ENCODE assay signal across 10 mouse cellular contexts in the genomic region with DNA sequence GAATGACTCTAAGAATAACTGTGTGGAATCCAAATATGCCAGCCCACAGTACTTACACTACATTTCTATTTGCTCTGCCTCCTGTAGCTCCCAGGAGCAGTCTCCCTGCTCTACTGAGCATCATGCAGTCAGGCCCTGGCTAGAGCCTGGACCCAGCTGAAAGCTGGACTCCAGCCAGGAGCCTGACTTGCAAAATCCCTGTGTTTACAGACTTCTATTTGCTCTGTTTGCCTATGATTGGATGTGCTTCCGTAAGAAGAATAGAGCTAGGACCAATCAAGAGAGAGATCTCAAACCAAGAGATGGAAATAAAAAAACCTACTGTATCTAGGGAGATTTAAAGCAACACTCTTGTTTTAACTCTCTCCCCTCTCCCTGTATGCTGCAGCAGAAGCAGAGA.
DNase-seq lines count a peak whose midpoint lies in the region; ATAC-seq and TF ChIP-seq lines count a peak whose summit lies in the region.
"Had no signal": no experiment of that assay in that cellular context is flagged by ENCODE, and none has a peak within 500 bp of the region (broad histone marks: within the 10 kb centered on the region; RNA-seq: fewer than 3 reads in every experiment).

No protein-coding gene starts in this region.

- no peak overlapping the region for H3K4me3 ChIP-seq in intestine, embryonic 15.5 days (replicated peaks)
- no peak overlapping the region for H3K4me3 ChIP-seq in intestine, postnatal 0 days (ENCODE audit: low read depth, low read length)
- no peak overlapping the region for H3K4me3 ChIP-seq in hindbrain, embryonic 14.5 days (replicated peaks; ENCODE audit: low read length)
- no peak overlapping the region for H3K4me3 ChIP-seq in stomach, embryonic 15.5 days (replicated peaks)
- H3K4me3 ChIP-seq: left cerebral cortex, adult 2 months had no signal

- H3K9me3 ChIP-seq in intestine, embryonic 15.5 days: no peaks in the 10 kb centered on the region
- H3K9me3 ChIP-seq in intestine, postnatal 0 days (ENCODE audit: control insufficient read depth): no peaks in the 10 kb centered on the region
- H3K9me3 ChIP-seq in hindbrain, embryonic 14.5 days (ENCODE audit: control insufficient read depth, low read length): 0 out of 2 replicates have a peak, but pooled peaks cover 3% of the 10 kb centered on the region
- no peaks in the 10 kb centered on the region for H3K9me3 ChIP-seq in stomach, embryonic 15.5 days

- no peaks in the 10 kb centered on the region for H3K36me3 ChIP-seq in intestine, embryonic 15.5 days
- H3K36me3 ChIP-seq in intestine, postnatal 0 days (ENCODE audit: control insufficient read depth, insufficient read depth): no peaks in the 10 kb centered on the region
- H3K36me3 ChIP-seq in hindbrain, embryonic 14.5 days (replicated peaks; ENCODE audit: control insufficient read depth, insufficient read depth): no peaks in the 10 kb centered on the region
- H3K36me3 ChIP-seq in stomach, embryonic 15.5 days: no peaks in the 10 kb centered on the region

- no peak for TF ChIP-seq CTCF in intestine, postnatal 0 days (IDR thresholded peaks at IDR 0.05; ENCODE audit: low read depth)

- no peaks in the 10 kb centered on the region for H3K27me3 ChIP-seq in intestine, embryonic 15.5 days (replicated peaks)
- no peaks in the 10 kb centered on the region for H3K27me3 ChIP-seq in intestine, postnatal 0 days (replicated peaks; ENCODE audit: control insufficient read depth, insufficient read depth, low read length)
- H3K27me3 ChIP-seq in hindbrain, embryonic 14.5 days (ENCODE audit: control insufficient read depth, insufficient read depth, low read length): no peaks in the 10 kb centered on the region
- H3K27me3 ChIP-seq in stomach, embryonic 15.5 days (replicated peaks): no peaks in the 10 kb centered on the region

- WGBS in intestine, embryonic 15.5 days: 44% methylated on average over 1 of the region's 1 CpGs
- WGBS in intestine, postnatal 0 days: 33% methylated on average over 1 of the region's 1 CpGs
- 42% methylated on average over 1 of the region's 1 CpGs for WGBS in hindbrain, embryonic 14.5 days
- 35% methylated on average over 1 of the region's 1 CpGs for WGBS in stomach, embryonic 15.5 days

- H3K9ac ChIP-seq in intestine, embryonic 15.5 days: no peak overlapping the region
- H3K9ac ChIP-seq in intestine, postnatal 0 days (ENCODE audit: low read depth, low read length): no peak overlapping the region
- no peak overlapping the region for H3K9ac ChIP-seq in hindbrain, embryonic 14.5 days
- no peak overlapping the region for H3K9ac ChIP-seq in stomach, embryonic 15.5 days

- H3K4me2 ChIP-seq in intestine, embryonic 15.5 days (replicated peaks): no peak overlapping the region
- no peak overlapping the region for H3K4me2 ChIP-seq in intestine, postnatal 0 days (replicated peaks; ENCODE audit: low read depth)
- H3K4me2 ChIP-seq in hindbrain, embryonic 14.5 days (replicated peaks): no peak overlapping the region
- no peak overlapping the region for H3K4me2 ChIP-seq in stomach, embryonic 15.5 days

- no peaks in the 10 kb centered on the region for H3K4me1 ChIP-seq in intestine, embryonic 15.5 days (replicated peaks)
- no peaks in the 10 kb centered on the region for H3K4me1 ChIP-seq in intestine, postnatal 0 days (replicated peaks; ENCODE audit: control insufficient read depth, insufficient read depth, low read length)
- no peaks in the 10 kb centered on the region for H3K4me1 ChIP-seq in hindbrain, embryonic 14.5 days (replicated peaks; ENCODE audit: control insufficient read depth, insufficient read depth, low read length)
- no peaks in the 10 kb centered on the region for H3K4me1 ChIP-seq in stomach, embryonic 15.5 days

- peak; percentile 62; the same call in 1 of the 2 replicates for ATAC-seq in intestine, embryonic 15.5 days
- ATAC-seq in intestine, postnatal 0 days: no peak
- peak; percentile 80; the same call in 1 of the 2 replicates for ATAC-seq in hindbrain, embryonic 14.5 days (ENCODE audit: low FRiP score)
- ATAC-seq in stomach, embryonic 15.5 days (ENCODE audit: insufficient read depth, low FRiP score, low read depth): peak; percentile 83; the same call in 1 of the 2 replicates

- no peak overlapping the region for H3K27ac ChIP-seq in intestine, embryonic 15.5 days
- H3K27ac ChIP-seq in intestine, postnatal 0 days (ENCODE audit: low read depth, low read length): no peak overlapping the region
- no peak overlapping the region for H3K27ac ChIP-seq in hindbrain, embryonic 14.5 days
- no peak overlapping the region for H3K27ac ChIP-seq in stomach, embryonic 15.5 days
- H3K27ac ChIP-seq: left cerebral cortex, adult 2 months had no signal

- peak; percentile 1 for DNase-seq in retina, postnatal 1 day
- no peak for DNase-seq in retina, embryonic 14.5 days (ENCODE audit: low spot score)
- DNase-seq in hindbrain, embryonic 14.5 days (ENCODE audit: low spot score): peak; percentile 53
- no peak for DNase-seq in urinary bladder, adult 18-20 months (ENCODE audit: low spot score in 2 of 2)
- DNase-seq in adrenal gland, adult 2 months: no peak
- DNase-seq: adrenal gland, postnatal 36 days had no signal

Comparison
In these comparisons a context has a peak if more than half of its experiments do, and no peak if none do; other contexts are left out.
1. DNase-seq: peak in retina, postnatal 1 day (single experiment) and hindbrain, embryonic 14.5 days (single experiment); none in retina, embryonic 14.5 days (single experiment), urinary bladder, adult 18-20 months (0 of 2) and adrenal gland, adult 2 months (single experiment).